Mouse (Mus musculus) bone marrow, adult 2 months (tissue): ENCODE results near the gene Etv6.

Experiments
- CTCF ChIP-seq: fragments of 200-500 bp; IDR thresholded peaks from 2 replicates; pipeline ENCODE4 v1.5.1; 2011; ENCODE audit warnings: low read length, control low read depth; ENCODE audit not compliant: control insufficient read depth, insufficient read depth
- POLR2A ChIP-seq: fragments of 200-500 bp; IDR thresholded peaks from 2 replicates; pipeline ENCODE4 v1.6.1; 2011; ENCODE audit warnings: low read depth, mild to moderate bottlenecking, control low read depth, low read length, borderline replicate concordance; ENCODE audit not compliant: control insufficient read depth

GRCm38 (mm10) chr6:134087709-134088108 is 52.2 kb downstream of the Etv6 start:
- TF ChIP-seq POLR2A = no peak
- no peak for TF ChIP-seq CTCF
